ENCODE assay signal across 7 mouse cellular contexts in genomic region chr13:109439436-109440161, GRCm38 (mm10).
DNase-seq lines count a peak whose midpoint lies in the region; ATAC-seq and TF ChIP-seq lines count a peak whose summit lies in the region.

No protein-coding gene starts in this region.

- no peaks in the 10 kb centered on the region for H3K9me3 ChIP-seq in lung, postnatal 0 days (ENCODE audit: low read length)
- H3K9me3 ChIP-seq in hindbrain, embryonic 16.5 days (ENCODE audit: control insufficient read depth, low read length) = no peaks in the 10 kb centered on the region
- H3K9me3 ChIP-seq in limb, embryonic 15.5 days = no peaks in the 10 kb centered on the region

- peak overlapping the region; percentile 51; the same call in 1 of the 2 replicates for H3K4me3 ChIP-seq in lung, postnatal 0 days (ENCODE audit: low read depth, low read length)
- peak overlapping the region; percentile 65 for H3K4me3 ChIP-seq in hindbrain, embryonic 16.5 days (ENCODE audit: low read length)
- H3K4me3 ChIP-seq in limb, embryonic 15.5 days = peak overlapping the region; percentile 58

- peaks cover 5% of the 10 kb centered on the region; the same call in 1 of the 2 replicates for H3K4me1 ChIP-seq in lung, postnatal 0 days (ENCODE audit: insufficient read depth, low read depth, low read length)
- peaks cover 7% of the 10 kb centered on the region for H3K4me1 ChIP-seq in hindbrain, embryonic 16.5 days (ENCODE audit: control insufficient read depth, insufficient read depth, low read depth, low read length)
- H3K4me1 ChIP-seq in limb, embryonic 15.5 days = peaks cover 5% of the 10 kb centered on the region

- TF ChIP-seq CTCF in lung, postnatal 0 days (IDR thresholded peaks at IDR 0.05) = no peak

- H3K27me3 ChIP-seq in lung, postnatal 0 days (replicated peaks; ENCODE audit: insufficient read depth, low read length) = no peaks in the 10 kb centered on the region
- H3K27me3 ChIP-seq in hindbrain, embryonic 16.5 days (replicated peaks; ENCODE audit: control insufficient read depth, insufficient read depth, low read length) = no peaks in the 10 kb centered on the region
- no peaks in the 10 kb centered on the region for H3K27me3 ChIP-seq in limb, embryonic 15.5 days

- no peak for ATAC-seq in lung, postnatal 0 days
- no peak for ATAC-seq in hindbrain, embryonic 16.5 days
- no peak for ATAC-seq in limb, embryonic 15.5 days (ENCODE audit: insufficient number of reproducible peaks, low FRiP score, low TSS enrichment, low read depth)

- DNase-seq in lung, postnatal 0 days (ENCODE audit: low spot score) = peak; percentile 11
- no peak for DNase-seq in lung, postnatal 36 days
- DNase-seq in adrenal gland, adult 2 months = no peak
- no peak for DNase-seq in spleen, postnatal 10 days (ENCODE audit: low spot score in 2 of 2)
- DNase-seq in urinary bladder, adult 18-20 months (ENCODE audit: low spot score in 2 of 2) = no peak

- no peaks in the 10 kb centered on the region for H3K36me3 ChIP-seq in lung, postnatal 0 days (ENCODE audit: insufficient read depth, low read length)
- H3K36me3 ChIP-seq in hindbrain, embryonic 16.5 days (ENCODE audit: control insufficient read depth, insufficient read depth, low read length) = no peaks in the 10 kb centered on the region
- H3K36me3 ChIP-seq in limb, embryonic 15.5 days = no peaks in the 10 kb centered on the region

- H3K4me2 ChIP-seq in lung, postnatal 0 days (replicated peaks; ENCODE audit: low read depth, low read length) = peak overlapping the region; percentile 73
- peak overlapping the region; percentile 66 for H3K4me2 ChIP-seq in hindbrain, embryonic 16.5 days (ENCODE audit: low read length)
- H3K4me2 ChIP-seq in limb, embryonic 15.5 days = peak overlapping the region; percentile 75

- WGBS in lung, postnatal 0 days = 48% methylated on average over 5 of the region's 5 CpGs
- WGBS in hindbrain, embryonic 16.5 days = 63% methylated on average over 5 of the region's 5 CpGs
- WGBS in limb, embryonic 15.5 days = 52% methylated on average over 5 of the region's 5 CpGs

- peak overlapping the region; percentile 0; the same call in 1 of the 2 replicates for H3K27ac ChIP-seq in lung, postnatal 0 days (ENCODE audit: low read length)
- H3K27ac ChIP-seq in hindbrain, embryonic 16.5 days (ENCODE audit: low read depth, low read length) = peak overlapping the region; percentile 95
- peak overlapping the region; percentile 93 for H3K27ac ChIP-seq in limb, embryonic 15.5 days

- H3K9ac ChIP-seq in lung, postnatal 0 days (replicated peaks; ENCODE audit: low read depth) = no peak overlapping the region
- H3K9ac ChIP-seq in hindbrain, embryonic 16.5 days (ENCODE audit: low read depth, low read length) = peak overlapping the region; percentile 1; the same call in 1 of the 2 replicates
- no peak overlapping the region for H3K9ac ChIP-seq in limb, embryonic 15.5 days

- no peak for TF ChIP-seq EP300 in lung, postnatal 0 days (IDR thresholded peaks at IDR 0.05)

Comparison
In these comparisons a context has a peak if more than half of its experiments do, and no peak if none do; other contexts are left out.
1. H3K27ac ChIP-seq: peak in every context shown above with its lines; median percentile 95 in hindbrain, embryonic 16.5 days; 93 in limb, embryonic 15.5 days; 0 in lung, postnatal 0 days.